Mouse (Mus musculus): ENCODE results near the gene Cdca3.

DNA sequence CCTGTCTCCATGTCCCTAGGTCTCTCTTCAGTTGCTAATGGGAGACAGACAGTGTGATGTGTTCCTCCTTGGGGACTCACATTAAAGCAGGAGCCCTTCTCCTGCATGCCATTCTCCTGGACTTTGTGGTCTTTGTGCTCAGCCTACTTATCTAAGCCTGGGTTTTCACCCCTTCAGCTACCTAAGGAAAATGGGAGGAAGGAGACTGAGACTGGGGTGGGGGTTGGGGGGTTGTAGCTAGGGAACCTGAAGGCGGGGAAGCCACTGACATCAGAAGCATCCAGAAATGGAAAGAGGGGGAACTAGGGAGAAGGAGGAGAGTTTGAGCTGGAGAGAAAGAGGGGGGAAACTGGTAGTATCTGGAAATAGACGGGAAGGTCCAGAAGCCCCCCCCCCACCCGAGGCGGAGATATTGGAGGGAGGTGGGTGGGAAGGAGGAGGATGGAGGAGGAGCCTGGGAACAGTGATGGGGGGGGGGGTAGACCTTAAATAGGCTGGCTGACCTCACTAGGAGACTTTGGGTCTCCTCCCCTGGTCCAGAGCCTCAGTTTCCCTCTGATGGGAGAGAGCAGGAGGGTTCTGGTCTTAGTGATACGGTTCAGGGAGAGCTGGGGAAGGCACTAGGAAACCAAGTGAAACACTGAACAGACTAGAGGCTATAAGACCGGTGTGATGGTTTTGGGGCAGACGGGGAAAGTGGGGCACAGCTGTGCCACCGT, 33.2 kb downstream of the Cdca3 start:
- no peak for TF ChIP-seq CTCF (IDR thresholded peaks at IDR 0.05; ENCODE audit: control insufficient read depth, insufficient read depth, low read length)
- no peak for TF ChIP-seq POLR2A (IDR thresholded peaks at IDR 0.05; ENCODE audit: borderline replicate concordance, control insufficient read depth, low read depth, low read length)
